Mouse (Mus musculus) layer of hippocampus, postnatal 36 days (tissue): Measurements from ENCODE around the gene Ssh2. TPM values are rescaled to one million over a fixed set of nuclear protein-coding genes. Genes with fewer than 3 reads are reported as not detected.
"Not testable (repeated sequence)": the region's sequence is repeated elsewhere in the genome, so short reads cannot be mapped to it uniquely, and the experiment has no call there.

Experiments
- DNase-seq, 2 experiments: peaks; one replicate each; pipeline ENCODE4 v3.0.0; 2022
- total RNA-seq, 2 experiments: library from RNA; stranded (reverse); gene quantifications; 2 replicates each; pipeline ENCODE4 v1.2.3; 2021

Gene Ssh2
- total RNA-seq, 2 experiments from 2014 or later: 34.2 to 39.7 TPM

GRCm38 (mm10) chr11:77349698-77350097 is 133.6 kb downstream of the Ssh2 start:
- DNase-seq: no peak

GRCm38 (mm10) chr11:77355055-77355454 is 139.0 kb downstream of the Ssh2 start:
- DNase-seq: no peak

DNA sequence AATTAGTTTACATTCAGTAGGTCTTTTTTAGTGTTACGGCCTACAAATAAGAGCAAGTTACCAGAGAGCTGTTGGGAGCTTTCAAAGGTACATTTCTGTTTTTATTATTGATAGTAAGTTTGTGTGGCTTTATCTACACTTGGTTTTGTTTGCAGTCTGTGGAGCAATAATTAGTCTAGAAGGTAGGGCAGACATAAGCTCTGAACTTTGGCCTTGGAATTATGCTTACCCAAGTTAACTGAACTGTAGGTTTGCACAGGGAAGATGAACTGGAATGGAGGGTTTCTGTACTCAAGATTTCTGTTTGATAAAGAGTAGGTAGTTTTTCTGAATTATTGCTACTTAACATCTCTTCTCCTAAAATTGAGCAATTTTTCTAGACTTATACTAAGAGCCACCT is 141.8 kb downstream of the Ssh2 start:
- no peak for DNase-seq

- DNase-seq: no peak
Measured at GRCm38 (mm10) chr11:77363476-77363875, 147.4 kb downstream of the Ssh2 start.

DNA sequence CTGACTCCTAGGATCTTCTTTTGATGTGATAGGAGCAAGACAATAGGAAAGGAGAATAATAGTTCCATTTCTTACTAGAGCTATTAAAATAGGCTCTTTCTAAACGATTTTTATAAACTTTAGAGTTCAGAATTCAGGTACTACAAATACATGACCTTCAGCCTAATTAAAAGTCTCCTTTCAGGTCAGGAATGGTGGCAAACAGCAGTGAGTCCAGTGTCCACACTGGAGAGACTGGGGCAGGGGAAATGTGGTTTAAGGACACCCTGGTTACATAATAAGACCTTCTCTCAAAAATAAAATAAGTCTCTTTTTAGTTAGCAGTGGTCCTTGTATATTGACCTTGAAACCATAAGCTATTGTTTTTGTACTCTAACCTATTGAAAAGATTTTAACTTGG is 148.3 kb downstream of the Ssh2 start:
- no peak for DNase-seq

- DNase-seq: no peak
Measured at GRCm38 (mm10) chr11:77365706-77366386, 149.8 kb downstream of the Ssh2 start.

DNA sequence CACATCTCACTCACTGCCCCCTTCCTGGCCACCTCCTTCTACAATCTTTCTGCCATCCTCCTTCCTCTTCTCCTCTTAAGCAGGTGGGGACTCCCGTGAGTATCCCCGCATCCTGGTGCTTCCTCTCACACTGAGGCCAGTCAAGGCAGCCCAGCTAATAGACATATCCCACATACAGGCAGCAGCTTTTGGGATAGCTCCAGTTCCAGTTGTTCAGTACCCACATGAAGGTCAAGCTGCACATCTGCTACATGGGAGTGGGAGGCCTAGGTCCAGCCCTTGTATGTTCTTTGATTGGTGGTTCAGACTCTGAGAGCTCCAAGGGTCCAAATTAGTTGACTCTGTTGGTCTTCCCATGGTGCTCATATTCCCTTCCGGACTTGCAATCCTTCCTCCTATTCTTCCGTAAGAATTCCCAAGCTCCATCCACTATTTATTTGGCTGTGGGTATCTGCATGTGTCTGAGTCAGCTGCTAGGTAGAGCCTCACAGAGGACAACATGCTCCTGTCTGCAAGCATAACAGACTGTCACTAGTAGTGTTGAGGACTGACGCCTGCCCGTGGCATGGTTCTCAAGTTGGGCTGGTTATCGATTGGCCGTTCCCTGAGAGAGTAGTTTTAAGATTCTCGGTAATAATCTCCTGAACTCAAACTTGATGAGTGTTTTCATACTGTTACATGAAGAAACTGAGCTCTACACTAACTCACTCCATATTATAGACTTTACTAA is 151.6 kb downstream of the Ssh2 start:
- no peak for DNase-seq

DNA sequence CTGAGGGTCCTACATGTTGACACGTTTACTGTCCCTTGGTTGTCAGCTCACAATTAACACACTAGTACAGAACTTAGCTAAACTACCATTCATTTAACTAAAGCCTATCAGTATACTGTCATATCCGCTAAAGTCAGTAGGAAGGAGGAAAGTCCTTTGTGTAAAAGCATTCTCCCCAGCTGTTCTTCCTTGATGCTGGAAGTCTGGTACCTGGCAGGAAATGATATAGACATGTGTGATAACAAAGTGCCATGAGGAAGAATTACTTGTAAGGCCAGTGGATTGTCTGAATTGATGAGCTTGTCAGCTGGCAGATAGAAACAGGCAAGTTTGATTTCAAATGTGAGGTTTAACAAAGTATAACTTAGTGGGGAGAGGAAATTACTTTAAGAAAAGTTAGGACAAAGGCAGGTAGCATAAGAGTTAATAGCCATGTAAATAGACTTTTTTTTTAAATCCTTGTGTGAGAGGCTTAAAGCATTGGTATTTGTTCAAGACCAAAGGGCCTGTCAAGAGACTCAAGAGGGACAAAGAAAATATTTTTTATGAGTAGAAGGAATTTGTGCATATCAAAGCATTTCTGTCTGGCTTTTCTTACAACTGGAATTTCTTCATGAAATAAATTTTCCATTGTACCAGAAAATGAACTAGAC is 153.2 kb downstream of the Ssh2 start:
- DNase-seq: no peak

- no peak for DNase-seq
Measured at GRCm38 (mm10) chr11:77369841-77370191, 153.7 kb downstream of the Ssh2 start.

GRCm38 (mm10) chr11:77371088-77371487 is 155.0 kb downstream of the Ssh2 start:
- DNase-seq: no peak

DNA sequence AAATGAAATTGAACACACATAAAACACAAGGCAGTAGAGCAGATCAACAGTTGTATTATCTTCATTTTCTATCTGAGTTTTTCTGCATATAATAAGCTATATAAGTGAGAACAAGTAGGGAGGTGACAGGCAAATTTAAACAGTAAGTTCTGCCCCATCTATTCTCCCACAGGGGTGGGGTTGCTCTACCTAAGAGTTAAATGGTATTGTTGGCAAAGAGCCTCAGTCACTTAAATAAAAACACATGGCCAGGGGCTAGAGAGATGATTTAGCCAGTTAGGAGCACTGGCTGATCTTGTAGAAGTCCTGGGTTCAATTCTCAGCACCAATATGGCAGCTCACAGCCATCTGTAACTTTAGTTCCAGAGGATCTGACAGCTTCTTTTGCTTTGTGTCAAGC is 155.6 kb downstream of the Ssh2 start:
- no peak for DNase-seq

DNA sequence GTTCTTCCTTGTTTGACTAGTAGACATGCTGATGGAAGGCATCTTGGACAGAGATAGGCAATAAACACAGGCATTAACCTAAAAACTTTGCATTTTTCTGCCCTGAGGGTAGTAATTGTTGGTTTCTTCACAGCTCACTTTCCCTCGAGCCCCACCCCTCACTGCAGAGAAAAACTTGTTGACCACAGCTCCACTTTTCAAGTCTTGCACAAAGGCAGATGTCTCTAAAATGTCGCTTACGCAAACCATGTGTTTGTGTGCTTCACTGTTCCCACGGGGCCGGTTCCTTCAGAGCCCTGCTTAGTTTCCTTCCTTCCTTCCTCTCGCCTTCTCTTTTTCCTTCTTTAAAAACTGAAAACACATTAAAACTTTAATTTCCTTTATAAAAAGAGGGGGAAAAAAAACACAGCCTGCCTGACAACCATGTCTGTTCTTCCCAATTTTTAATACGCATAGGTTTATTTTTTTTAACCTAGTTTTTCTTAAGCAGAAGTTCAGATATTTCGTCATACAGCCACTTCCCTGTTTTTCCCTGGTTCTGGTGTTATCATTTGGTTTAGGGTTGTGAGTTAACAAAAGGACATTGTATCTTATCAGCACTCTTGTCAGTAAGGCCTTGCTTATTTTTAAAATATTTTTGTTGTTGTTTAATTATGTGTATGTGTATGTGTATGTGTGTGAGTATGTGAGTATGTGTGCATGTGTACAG is 156.3 kb downstream of the Ssh2 start:
- peak in 1 of 2 experiments; percentile 11 for DNase-seq

DNA sequence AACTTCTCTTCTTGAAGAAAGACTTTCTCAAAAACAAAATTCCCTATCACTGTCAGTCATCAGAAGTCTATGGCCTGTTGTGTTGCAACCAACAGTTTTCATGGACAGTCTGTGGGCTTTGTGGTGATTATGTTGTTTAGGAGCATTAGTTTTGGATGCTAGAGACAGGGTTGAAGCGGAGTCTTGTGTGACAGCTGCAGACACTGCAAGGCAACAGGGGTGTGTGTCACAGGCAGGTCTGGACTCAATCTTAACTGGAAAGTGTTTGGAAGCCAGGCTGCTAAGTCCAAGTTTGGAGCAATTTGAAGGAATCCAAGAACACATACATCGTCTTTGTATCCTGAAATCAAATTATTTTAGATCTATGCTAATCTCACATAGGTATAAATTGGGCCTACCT is 162.5 kb downstream of the Ssh2 start:
- DNase-seq: no peak

DNA sequence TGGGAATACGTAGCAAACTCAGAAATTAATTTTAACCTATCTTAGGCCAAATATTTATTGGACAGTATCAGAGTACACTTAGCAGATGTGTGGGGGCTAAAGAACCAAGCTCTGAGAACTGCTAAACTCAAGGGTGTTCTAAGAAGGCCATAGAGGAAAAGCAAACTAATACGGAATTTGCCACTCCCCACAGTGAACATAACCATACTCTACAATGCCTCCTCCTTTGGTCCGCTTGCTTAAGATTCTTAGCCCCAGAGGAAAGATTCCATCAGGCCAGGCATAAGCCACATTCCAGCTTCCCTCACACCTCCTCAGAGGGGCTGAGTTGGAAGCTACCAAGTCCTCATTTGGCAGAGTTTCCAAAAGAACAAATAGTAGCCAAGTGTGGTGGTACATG is 165.1 kb downstream of the Ssh2 start:
- DNase-seq: no peak

DNA sequence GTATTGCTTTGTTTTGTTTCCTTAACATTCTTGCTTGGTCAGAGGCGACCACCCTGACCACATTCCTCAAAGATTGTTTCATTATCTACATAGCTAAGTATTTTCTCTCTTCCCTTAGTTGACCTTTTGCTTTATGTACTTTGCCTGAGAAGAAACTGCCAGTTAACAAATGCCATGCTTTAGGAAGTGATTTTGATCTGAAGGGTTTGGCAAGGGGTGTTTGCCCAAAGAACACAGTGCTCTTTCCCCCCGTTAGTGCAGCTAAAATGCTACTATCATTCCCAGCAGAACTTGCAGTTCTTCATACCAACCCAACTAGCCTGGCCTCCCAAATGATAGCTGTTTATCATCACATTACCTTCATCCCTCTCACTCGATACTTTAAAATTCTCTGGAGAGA is 168.1 kb downstream of the Ssh2 start:
- no peak for DNase-seq

GRCm38 (mm10) chr11:77385706-77386690 is 169.9 kb downstream of the Ssh2 start:
- DNase-seq: no peak

DNA sequence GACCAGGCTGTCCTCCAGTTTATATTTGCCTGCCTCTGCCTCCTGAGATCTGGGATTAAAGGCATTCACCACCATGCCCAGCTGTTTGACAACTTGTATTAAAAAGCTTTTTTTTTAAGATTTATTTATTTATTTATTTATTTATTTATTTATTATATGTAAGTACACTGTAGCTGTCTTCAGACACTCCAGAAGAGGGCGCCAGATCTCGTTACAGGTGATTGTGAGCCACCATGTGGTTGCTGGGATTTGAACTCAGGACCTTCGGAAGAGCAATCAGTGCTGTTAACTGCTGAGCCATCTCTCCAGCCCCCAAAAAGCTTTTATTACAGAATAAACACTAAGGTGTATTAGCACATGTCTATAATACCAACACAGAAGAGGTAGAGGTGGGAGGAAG is 172.1 kb downstream of the Ssh2 start:
- not testable (repeated sequence) for DNase-seq

GRCm38 (mm10) chr11:77395539-77395938 is 179.5 kb downstream of the Ssh2 start:
- DNase-seq: no peak

- no peak for DNase-seq
Measured at GRCm38 (mm10) chr11:77402508-77402907, 186.4 kb downstream of the Ssh2 start.

DNA sequence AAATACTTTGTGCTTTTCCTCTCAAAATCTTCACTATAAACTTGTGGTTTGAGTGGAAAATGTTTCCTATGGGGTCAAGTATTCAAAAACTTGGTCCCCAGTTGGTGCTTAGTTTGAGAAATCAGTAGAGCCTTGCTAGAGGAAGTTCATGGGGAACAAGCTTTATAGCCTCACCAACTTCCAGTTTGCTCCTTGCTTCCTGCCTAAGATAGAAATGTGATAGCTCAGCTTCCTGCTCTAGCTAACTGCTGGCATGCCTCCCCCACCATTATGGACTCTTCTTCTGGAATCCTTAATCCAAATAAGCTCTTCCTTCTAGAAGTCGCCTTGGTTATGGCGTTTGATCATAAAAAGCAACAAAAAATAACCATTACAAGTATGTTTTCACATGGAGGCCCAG is 190.2 kb downstream of the Ssh2 start:
- DNase-seq: no peak

DNA sequence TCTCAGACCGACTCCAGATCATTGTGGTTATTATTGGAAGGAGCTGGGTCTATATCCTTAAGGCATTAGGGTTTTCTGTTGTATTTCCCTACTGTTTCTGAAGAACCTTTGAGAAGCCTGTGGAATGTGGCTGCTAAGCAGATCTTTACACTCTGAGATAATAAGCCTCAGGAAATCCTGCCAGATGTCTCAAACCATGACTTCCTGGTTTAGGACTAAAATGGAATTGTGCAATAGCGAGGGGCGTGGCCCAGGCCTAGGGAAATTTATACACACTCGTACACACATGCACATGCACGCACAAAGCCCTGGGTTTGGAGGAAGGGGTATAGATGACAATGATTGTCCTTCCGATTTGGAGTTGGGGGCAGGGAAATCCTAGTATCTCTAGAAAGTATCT is 193.8 kb downstream of the Ssh2 start:
- no peak for DNase-seq

- no peak for DNase-seq
Measured at GRCm38 (mm10) chr11:77411284-77411683, 195.2 kb downstream of the Ssh2 start.
